Mouse (Mus musculus) stomach, embryonic 14.5 days (tissue): ENCODE measurements around the gene Phgdh. TPM values are rescaled to one million over a fixed set of nuclear protein-coding genes. Genes with fewer than 3 reads are reported as not detected.
A peak's percentile ranks its signal among the peaks of the same experiment; 100 is the strongest.

Experiments used
- ATAC-seq: fragments of 200-750 bp; cut with Nextera tagmentation; 2 replicates; pipeline ENCODE4 v1.8.0; 2017; ENCODE audit warnings: low read depth, moderate TSS enrichment; ENCODE audit not compliant: insufficient number of reproducible peaks, insufficient read depth, low FRiP score
- H3K27ac ChIP-seq: fragments of 300-500 bp; sonication (generic); 2 replicates; pipeline ENCODE4 v1.5.1; 2014; ENCODE audit warnings: mild to moderate bottlenecking, low read length, moderate library complexity, mixed read lengths
- H3K27me3 ChIP-seq: fragments of 300-500 bp; sonication (generic); 2 replicates; pipeline ENCODE4 v1.6.1; 2014; ENCODE audit warnings: low read length, control low read depth, mixed read lengths; ENCODE audit not compliant: control insufficient read depth, insufficient read depth
- H3K36me3 ChIP-seq: fragments of 300-500 bp; sonication (generic); 2 replicates; pipeline ENCODE4 v1.6.1; 2014; ENCODE audit warnings: mild to moderate bottlenecking, control low read depth, low read length, moderate library complexity, mixed read lengths; ENCODE audit not compliant: control insufficient read depth, insufficient read depth
- H3K4me1 ChIP-seq: fragments of 300-500 bp; sonication (generic); 2 replicates; pipeline ENCODE4 v1.6.1; 2014; ENCODE audit warnings: low read length, control low read depth, mixed read lengths; ENCODE audit not compliant: control insufficient read depth, insufficient read depth
- H3K4me2 ChIP-seq: fragments of 300-500 bp; sonication (generic); replicated peaks from 2 replicates; pipeline ENCODE4 v1.6.1; 2014; ENCODE audit warnings: low read depth, low read length, control low read depth
- H3K4me3 ChIP-seq: fragments of 300-500 bp; sonication (generic); 2 replicates; pipeline ENCODE4 v1.5.1; 2014; ENCODE audit warnings: low read depth, low read length, control low read depth
- H3K9ac ChIP-seq: fragments of 300-500 bp; sonication (generic); replicated peaks from 2 replicates; pipeline ENCODE4 v1.6.1; 2014; ENCODE audit warnings: low read depth, mild to moderate bottlenecking, control low read depth, low read length, moderate library complexity, mixed read lengths
- H3K9me3 ChIP-seq: fragments of 300-500 bp; sonication (generic); 2 replicates; pipeline ENCODE4 v1.6.1; 2016; ENCODE audit warnings: low read depth, low read length, control low read depth; ENCODE audit not compliant: control insufficient read depth
- WGBS: fragments of 180-500 bp; shearing (Covaris S2); extraction: QIAGEN DNeasy Blood & Tissue Kit; methylation state at CpG from one replicate; pipeline ENCODE4 v1.1.7; 2014; 5-methylcytosine and 5-hydroxymethylcytosine counted together
- polyA plus RNA-seq: library from polyadenylated mRNA; unstranded; fragments of >200 nt; fragmentation: Nextera tagmentation; extraction: Ambion mirVana; gene quantifications from 2 replicates; pipeline ENCODE4 v1.2.1, GENCODE M21; 2014

Gene Phgdh
- polyA plus RNA-seq, 1 experiment from 2014 or later: 175 TPM

- no peak overlapping the region; the same call in 1 of the 2 replicates for H3K27ac ChIP-seq
- H3K9ac ChIP-seq: no peak overlapping the region
- 47% methylated on average over 4 of the region's 4 CpGs for WGBS
- peaks cover 13% of the 10 kb centered on the region; the same call in 1 of the 2 replicates for H3K4me1 ChIP-seq
- no peaks in the 10 kb centered on the region for H3K27me3 ChIP-seq
- H3K36me3 ChIP-seq: no peaks in the 10 kb centered on the region
- H3K9me3 ChIP-seq: no peaks in the 10 kb centered on the region
- 0 out of 2 replicates have a peak overlapping the region, but pooled peaks have one; percentile 35 for H3K4me2 ChIP-seq
- H3K4me3 ChIP-seq: no peak overlapping the region
- ATAC-seq: no peak
Measured at GRCm38 (mm10) chr3:98279682-98280081, 60.1 kb downstream of the Phgdh start.

GRCm38 (mm10) chr3:98273623-98274398 is 66.0 kb downstream of the Phgdh start:
- 0 out of 2 replicates have a peak, but pooled peaks have one; percentile 18 for ATAC-seq
- Histone ChIP-seq H3K9me3 (no peaks in the 10 kb centered on the region), H3K27me3 (no peaks in the 10 kb centered on the region), H3K9ac (no peak overlapping the region), H3K4me1 (peaks cover 6% of the 10 kb centered on the region; the same call in 1 of the 2 replicates), H3K4me2 (no peak overlapping the region), H3K27ac (no peak overlapping the region), H3K4me3 (no peak overlapping the region), H3K36me3 (no peaks in the 10 kb centered on the region)
- 52% methylated on average over 11 of the region's 11 CpGs for WGBS

GRCm38 (mm10) chr3:98267249-98267651 is 72.5 kb downstream of the Phgdh start:
- Histone ChIP-seq H3K36me3 (no peaks in the 10 kb centered on the region), H3K4me2 (no peak overlapping the region), H3K27me3 (no peaks in the 10 kb centered on the region), H3K4me3 (no peak overlapping the region), H3K9me3 (no peaks in the 10 kb centered on the region), H3K27ac (no peak overlapping the region), H3K9ac (no peak overlapping the region), H3K4me1 (peaks cover 4% of the 10 kb centered on the region; the same call in 1 of the 2 replicates)
- 13% methylated on average over 6 of the region's 6 CpGs for WGBS
- ATAC-seq: peak; percentile 76

Other genes with a start within 250 kb of the Phgdh start
- 0.14 TPM in 1 of 2 replicates, not detected in the other for gene Adam30, start 179.4 kb downstream of the Phgdh start, polyA plus RNA-seq
- not detected in 2 replicates for gene Reg4, start 117.8 kb downstream of the Phgdh start, polyA plus RNA-seq
- 12.2 and 16.1 TPM in 2 replicates for gene Hmgcs2, start 59.6 kb downstream of the Phgdh start, polyA plus RNA-seq
- gene Zfp697, start 42.5 kb upstream of the Phgdh start, polyA plus RNA-seq: 9.2 and 10.1 TPM in 2 replicates
- not detected in 2 replicates for gene Gm4450, start 117.1 kb upstream of the Phgdh start, polyA plus RNA-seq
- not detected in 2 replicates for gene Hsd3b4, start 170.5 kb upstream of the Phgdh start, polyA plus RNA-seq
- not detected in 2 replicates for gene Gm10681, start 248.8 kb upstream of the Phgdh start, polyA plus RNA-seq